Mouse (Mus musculus): ENCODE results near the gene Rbfox2. TPM values are rescaled to one million over a fixed set of nuclear protein-coding genes. Genes with fewer than 3 reads are reported as not detected.

The Rbfox2 gene
- polyA plus RNA-seq, 1 experiment from 2014 or later: 67.8 TPM

GRCm38 (mm10) chr15:77225858-77226257, 80.9 kb downstream of the Rbfox2 start:
- H3K4me2 ChIP-seq (ENCODE audit: low read length): no peak overlapping the region
- H3K9me3 ChIP-seq (ENCODE audit: control insufficient read depth, low read length): no peaks in the 10 kb centered on the region
- no peak overlapping the region for H3K9ac ChIP-seq (ENCODE audit: low read length)
- no peaks in the 10 kb centered on the region for H3K36me3 ChIP-seq (ENCODE audit: control insufficient read depth, insufficient read depth, low read length)
- WGBS: 59% methylated on average over 4 of the region's 4 CpGs
- peaks cover 9% of the 10 kb centered on the region; the same call in 1 of the 2 replicates for H3K4me1 ChIP-seq (replicated peaks; ENCODE audit: control insufficient read depth, insufficient read depth, low read length)
- no peak overlapping the region for H3K27ac ChIP-seq (ENCODE audit: low read depth)
- no peak for DNase-seq (ENCODE audit: low spot score)
- no peak for ATAC-seq (replicated peaks; ENCODE audit: low FRiP score, low TSS enrichment, low read depth)
- H3K27me3 ChIP-seq (replicated peaks; ENCODE audit: control insufficient read depth, insufficient read depth, low read length): no peaks in the 10 kb centered on the region
- no peak overlapping the region for H3K4me3 ChIP-seq (ENCODE audit: low read depth, low read length)

DNA sequence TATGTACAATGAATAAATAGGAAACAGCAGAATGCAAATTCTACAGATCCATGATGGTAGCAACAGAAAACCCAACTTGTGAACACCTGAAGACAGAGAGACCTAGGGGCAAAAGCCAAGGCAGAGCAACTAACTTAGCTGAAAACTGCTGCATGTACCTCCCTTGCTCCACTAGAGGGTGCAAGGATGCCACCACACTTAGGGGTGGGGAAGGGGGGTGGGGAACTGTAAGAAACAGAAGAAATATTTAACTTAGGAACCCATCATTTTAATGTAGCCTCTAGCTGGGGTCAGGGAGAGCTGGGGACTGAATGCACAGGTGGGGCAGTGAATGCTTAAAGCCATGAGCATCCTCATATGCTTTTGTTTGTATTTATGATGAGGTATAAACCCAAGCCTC, 81.5 kb downstream of the Rbfox2 start:
- Histone ChIP-seq H3K27ac (ENCODE audit: low read depth) (no peak overlapping the region), H3K27me3 (replicated peaks; ENCODE audit: control insufficient read depth, insufficient read depth, low read length) (no peaks in the 10 kb centered on the region), H3K4me3 (ENCODE audit: low read depth, low read length) (no peak overlapping the region), H3K9ac (ENCODE audit: low read length) (no peak overlapping the region), H3K4me2 (ENCODE audit: low read length) (no peak overlapping the region), H3K9me3 (ENCODE audit: control insufficient read depth, low read length) (no peaks in the 10 kb centered on the region), H3K36me3 (ENCODE audit: control insufficient read depth, insufficient read depth, low read length) (no peaks in the 10 kb centered on the region), H3K4me1 (replicated peaks; ENCODE audit: control insufficient read depth, insufficient read depth, low read length) (peaks cover 9% of the 10 kb centered on the region; the same call in 1 of the 2 replicates)
- ATAC-seq (replicated peaks; ENCODE audit: low FRiP score, low TSS enrichment, low read depth) (no peak), DNase-seq (ENCODE audit: low spot score) (no peak)

DNA sequence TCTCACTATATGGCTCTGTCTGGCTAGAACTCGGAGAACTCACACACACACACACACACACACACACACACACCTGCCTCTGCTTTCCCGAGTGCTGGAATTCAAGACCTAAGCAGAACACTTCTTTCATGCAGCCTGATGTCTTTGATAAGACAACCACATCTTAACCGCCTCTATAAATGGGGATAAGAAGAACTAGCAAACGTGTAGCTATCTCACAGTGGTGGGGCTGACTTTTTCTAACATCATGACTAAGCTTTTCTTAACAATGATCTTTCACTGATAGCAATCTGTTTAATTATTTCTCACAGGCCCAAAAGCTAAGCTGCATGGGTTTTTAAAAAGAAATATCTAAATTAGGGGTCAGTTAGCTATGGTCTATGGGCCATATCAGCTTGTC, 86.0 kb downstream of the Rbfox2 start:
- H3K4me2 ChIP-seq (ENCODE audit: low read length): no peak overlapping the region
- DNase-seq (ENCODE audit: low spot score) (no peak), ATAC-seq (replicated peaks; ENCODE audit: low FRiP score, low TSS enrichment, low read depth) (no peak)
- H3K36me3 ChIP-seq (ENCODE audit: control insufficient read depth, insufficient read depth, low read length): 0 out of 2 replicates have a peak, but pooled peaks cover 3% of the 10 kb centered on the region
- 71% methylated on average over 4 of the region's 4 CpGs for WGBS
- peaks cover 11% of the 10 kb centered on the region for H3K4me1 ChIP-seq (replicated peaks; ENCODE audit: control insufficient read depth, insufficient read depth, low read length)
- no peak overlapping the region for H3K9ac ChIP-seq (ENCODE audit: low read length)
- H3K27me3 ChIP-seq (replicated peaks; ENCODE audit: control insufficient read depth, insufficient read depth, low read length): no peaks in the 10 kb centered on the region
- no peak overlapping the region for H3K27ac ChIP-seq (ENCODE audit: low read depth)
- no peaks in the 10 kb centered on the region for H3K9me3 ChIP-seq (ENCODE audit: control insufficient read depth, low read length)
- H3K4me3 ChIP-seq (ENCODE audit: low read depth, low read length): no peak overlapping the region

GRCm38 (mm10) chr15:77220137-77220536, 86.7 kb downstream of the Rbfox2 start:
- no peak overlapping the region for H3K9ac ChIP-seq (ENCODE audit: low read length)
- no peak overlapping the region for H3K27ac ChIP-seq (ENCODE audit: low read depth)
- 0 out of 2 replicates have a peak, but pooled peaks cover 3% of the 10 kb centered on the region for H3K36me3 ChIP-seq (ENCODE audit: control insufficient read depth, insufficient read depth, low read length)
- ATAC-seq (replicated peaks; ENCODE audit: low FRiP score, low TSS enrichment, low read depth): no peak
- peaks cover 14% of the 10 kb centered on the region for H3K4me1 ChIP-seq (replicated peaks; ENCODE audit: control insufficient read depth, insufficient read depth, low read length)
- H3K9me3 ChIP-seq (ENCODE audit: control insufficient read depth, low read length): no peaks in the 10 kb centered on the region
- no peaks in the 10 kb centered on the region for H3K27me3 ChIP-seq (replicated peaks; ENCODE audit: control insufficient read depth, insufficient read depth, low read length)
- no peak overlapping the region for H3K4me2 ChIP-seq (ENCODE audit: low read length)
- H3K4me3 ChIP-seq (ENCODE audit: low read depth, low read length): no peak overlapping the region
- DNase-seq (ENCODE audit: low spot score): no peak

DNA sequence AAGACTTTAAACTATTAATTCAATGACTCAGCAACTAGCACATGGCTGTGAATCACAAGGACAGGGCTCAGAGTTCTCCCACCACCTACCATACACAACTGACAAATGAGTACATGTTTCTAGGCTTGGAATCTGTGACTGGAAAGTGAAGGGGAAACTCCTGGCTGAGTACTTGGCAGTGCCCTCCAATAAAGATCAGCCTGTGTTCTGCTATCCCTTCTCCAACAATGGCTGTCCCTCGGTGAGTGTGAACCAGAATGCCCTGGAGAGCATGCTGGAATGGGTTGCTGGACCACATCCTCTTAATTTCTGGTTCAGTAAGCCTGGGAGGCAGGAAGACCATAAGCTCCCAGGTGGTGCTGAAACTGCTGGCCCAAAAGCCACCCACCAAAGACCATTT, 87.2 kb downstream of the Rbfox2 start:
- Histone ChIP-seq H3K4me2 (ENCODE audit: low read length) (no peak overlapping the region), H3K36me3 (ENCODE audit: control insufficient read depth, insufficient read depth, low read length) (0 out of 2 replicates have a peak, but pooled peaks cover 3% of the 10 kb centered on the region), H3K4me3 (ENCODE audit: low read depth, low read length) (no peak overlapping the region), H3K9ac (ENCODE audit: low read length) (no peak overlapping the region), H3K9me3 (ENCODE audit: control insufficient read depth, low read length) (no peaks in the 10 kb centered on the region), H3K4me1 (replicated peaks; ENCODE audit: control insufficient read depth, insufficient read depth, low read length) (peaks cover 19% of the 10 kb centered on the region), H3K27ac (ENCODE audit: low read depth) (no peak overlapping the region), H3K27me3 (replicated peaks; ENCODE audit: control insufficient read depth, insufficient read depth, low read length) (no peaks in the 10 kb centered on the region)
- DNase-seq (ENCODE audit: low spot score): no peak
- ATAC-seq (replicated peaks; ENCODE audit: low FRiP score, low TSS enrichment, low read depth): no peak
- WGBS: 69% methylated on average over 1 of the region's 1 CpGs

- H3K9ac ChIP-seq (ENCODE audit: low read length): no peak overlapping the region
- no peak overlapping the region for H3K4me3 ChIP-seq (ENCODE audit: low read depth, low read length)
- H3K27ac ChIP-seq (ENCODE audit: low read depth): no peak overlapping the region
- 0 out of 2 replicates have a peak, but pooled peaks cover 3% of the 10 kb centered on the region for H3K36me3 ChIP-seq (ENCODE audit: control insufficient read depth, insufficient read depth, low read length)
- peaks cover 34% of the 10 kb centered on the region for H3K4me1 ChIP-seq (replicated peaks; ENCODE audit: control insufficient read depth, insufficient read depth, low read length)
- no peak overlapping the region for H3K4me2 ChIP-seq (ENCODE audit: low read length)
- ATAC-seq (replicated peaks; ENCODE audit: low FRiP score, low TSS enrichment, low read depth) (no peak), DNase-seq (ENCODE audit: low spot score) (no peak)
- no peaks in the 10 kb centered on the region for H3K27me3 ChIP-seq (replicated peaks; ENCODE audit: control insufficient read depth, insufficient read depth, low read length)
- 94% methylated on average over 3 of the region's 3 CpGs for WGBS
- H3K9me3 ChIP-seq (ENCODE audit: control insufficient read depth, low read length): no peaks in the 10 kb centered on the region
Observed at GRCm38 (mm10) chr15:77218007-77218406, 88.8 kb downstream of the Rbfox2 start.

DNA sequence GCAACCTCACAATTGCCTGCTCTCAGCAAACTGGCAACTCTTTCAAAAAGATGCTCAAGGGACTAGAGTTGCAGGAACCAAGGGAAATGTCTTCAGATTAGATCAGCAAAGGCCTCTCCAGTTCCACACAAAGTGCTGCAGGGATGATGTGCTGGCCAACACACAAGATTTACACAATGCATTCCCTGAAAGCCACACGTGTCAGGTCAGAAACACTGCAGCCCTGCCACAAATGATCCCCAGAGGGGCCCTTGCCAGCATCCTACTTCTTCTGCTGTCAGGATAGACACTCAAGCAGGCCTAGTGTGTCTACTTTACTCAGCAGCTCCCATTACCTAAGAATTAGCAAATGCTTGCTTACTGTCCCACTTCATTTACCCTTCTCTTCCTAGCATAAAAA, 89.3 kb downstream of the Rbfox2 start:
- Histone ChIP-seq H3K4me2 (ENCODE audit: low read length) (no peak overlapping the region), H3K4me3 (ENCODE audit: low read depth, low read length) (no peak overlapping the region), H3K27ac (ENCODE audit: low read depth) (no peak overlapping the region), H3K9me3 (ENCODE audit: control insufficient read depth, low read length) (no peaks in the 10 kb centered on the region), H3K27me3 (replicated peaks; ENCODE audit: control insufficient read depth, insufficient read depth, low read length) (no peaks in the 10 kb centered on the region), H3K36me3 (ENCODE audit: control insufficient read depth, insufficient read depth, low read length) (0 out of 2 replicates have a peak, but pooled peaks cover 3% of the 10 kb centered on the region), H3K9ac (ENCODE audit: low read length) (no peak overlapping the region), H3K4me1 (replicated peaks; ENCODE audit: control insufficient read depth, insufficient read depth, low read length) (peaks cover 39% of the 10 kb centered on the region)
- WGBS: 38% methylated on average over 1 of the region's 1 CpGs
- no peak for DNase-seq (ENCODE audit: low spot score)
- ATAC-seq (replicated peaks; ENCODE audit: low FRiP score, low TSS enrichment, low read depth): no peak

GRCm38 (mm10) chr15:77216704-77217103, 90.1 kb downstream of the Rbfox2 start:
- Histone ChIP-seq H3K9me3 (ENCODE audit: control insufficient read depth, low read length) (no peaks in the 10 kb centered on the region), H3K9ac (ENCODE audit: low read length) (no peak overlapping the region), H3K4me1 (replicated peaks; ENCODE audit: control insufficient read depth, insufficient read depth, low read length) (peaks cover 44% of the 10 kb centered on the region), H3K27me3 (replicated peaks; ENCODE audit: control insufficient read depth, insufficient read depth, low read length) (no peaks in the 10 kb centered on the region), H3K4me2 (ENCODE audit: low read length) (no peak overlapping the region), H3K36me3 (ENCODE audit: control insufficient read depth, insufficient read depth, low read length) (0 out of 2 replicates have a peak, but pooled peaks cover 3% of the 10 kb centered on the region), H3K27ac (ENCODE audit: low read depth) (no peak overlapping the region), H3K4me3 (ENCODE audit: low read depth, low read length) (no peak overlapping the region)
- 69% methylated on average over 6 of the region's 6 CpGs for WGBS
- no peak for DNase-seq (ENCODE audit: low spot score)
- no peak for ATAC-seq (replicated peaks; ENCODE audit: low FRiP score, low TSS enrichment, low read depth)

- 0 out of 2 replicates have a peak, but pooled peaks cover 3% of the 10 kb centered on the region for H3K36me3 ChIP-seq (ENCODE audit: control insufficient read depth, insufficient read depth, low read length)
- H3K9me3 ChIP-seq (ENCODE audit: control insufficient read depth, low read length): no peaks in the 10 kb centered on the region
- H3K4me1 ChIP-seq (replicated peaks; ENCODE audit: control insufficient read depth, insufficient read depth, low read length): peaks cover 44% of the 10 kb centered on the region
- no peaks in the 10 kb centered on the region for H3K27me3 ChIP-seq (replicated peaks; ENCODE audit: control insufficient read depth, insufficient read depth, low read length)
- peak overlapping the region; percentile 74 for H3K27ac ChIP-seq (ENCODE audit: low read depth)
- DNase-seq (ENCODE audit: low spot score) (no peak), ATAC-seq (replicated peaks; ENCODE audit: low FRiP score, low TSS enrichment, low read depth) (no peak)
- H3K4me2 ChIP-seq (ENCODE audit: low read length): peak overlapping the region; percentile 18
- WGBS: 13% methylated on average over 5 of the region's 5 CpGs
- H3K4me3 ChIP-seq (ENCODE audit: low read depth, low read length): no peak overlapping the region
- H3K9ac ChIP-seq (ENCODE audit: low read length): no peak overlapping the region; the same call in 1 of the 2 replicates
Observed at GRCm38 (mm10) chr15:77215178-77215800, 91.5 kb downstream of the Rbfox2 start.
